In the genomic region with DNA sequence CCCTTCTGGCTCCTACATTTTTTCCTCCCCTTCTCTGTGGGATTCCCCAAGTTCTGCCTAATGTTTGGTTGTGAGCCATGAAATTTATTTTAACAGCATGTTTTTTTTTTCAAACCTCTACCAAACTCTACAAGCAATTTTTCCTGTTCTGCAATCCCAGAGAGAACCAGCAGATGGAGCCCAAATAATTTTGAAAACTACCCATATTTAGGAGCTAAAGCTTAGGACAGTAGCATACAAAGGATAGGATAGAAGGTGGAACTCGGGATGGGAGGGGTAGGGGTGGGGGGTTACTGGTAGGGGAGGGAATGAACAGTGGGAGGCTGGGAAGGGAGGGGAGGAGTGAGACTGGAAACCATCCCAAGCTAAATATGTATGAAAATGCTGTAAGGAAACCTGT, we compare ENCODE assay signal across 8 mouse cellular contexts. TPM values are rescaled to one million over a fixed set of nuclear protein-coding genes. Genes with fewer than 3 reads are reported as not detected.
DNase-seq lines count a peak whose midpoint lies in the region; ATAC-seq and TF ChIP-seq lines count a peak whose summit lies in the region.

No protein-coding gene starts in this region.

- 11% methylated on average over 1 of the region's 1 CpGs for WGBS in forebrain, embryonic 14.5 days
- 4% methylated on average over 1 of the region's 1 CpGs for WGBS in forebrain, embryonic 16.5 days
- 16% methylated on average over 1 of the region's 1 CpGs for WGBS in midbrain, embryonic 11.5 days
- 23% methylated on average over 1 of the region's 1 CpGs for WGBS in midbrain, embryonic 10.5 days
- 5% methylated on average over 1 of the region's 1 CpGs for WGBS in small intestine, adult 2 months

- H3K36me3 ChIP-seq in forebrain, embryonic 14.5 days (ENCODE audit: control insufficient read depth, insufficient read depth, low read length) = peaks cover 17% of the 10 kb centered on the region
- H3K36me3 ChIP-seq in forebrain, embryonic 16.5 days (ENCODE audit: control insufficient read depth, insufficient read depth) = no peaks in the 10 kb centered on the region
- 0 out of 2 replicates have a peak, but pooled peaks cover 2% of the 10 kb centered on the region for H3K36me3 ChIP-seq in midbrain, embryonic 11.5 days (ENCODE audit: control insufficient read depth, insufficient read depth, low read length)
- peaks cover 97% of the 10 kb centered on the region for H3K36me3 ChIP-seq in midbrain, embryonic 10.5 days
- H3K36me3 ChIP-seq in small intestine, adult 2 months (ENCODE audit: control insufficient read depth, insufficient read depth, low read length) = peaks cover 42% of the 10 kb centered on the region

- TF ChIP-seq CTCF in small intestine, adult 2 months (IDR thresholded peaks at IDR 0.05; ENCODE audit: extremely low read depth, insufficient read length, insufficient replicate concordance, low read depth, low read length) = peak; percentile 36; the same call in 1 of the 2 replicates

- no peaks in the 10 kb centered on the region for H3K4me1 ChIP-seq in forebrain, embryonic 14.5 days (ENCODE audit: control insufficient read depth, insufficient read depth, low read length)
- H3K4me1 ChIP-seq in forebrain, embryonic 16.5 days (replicated peaks; ENCODE audit: control insufficient read depth, insufficient read depth, low read length) = peaks cover 1% of the 10 kb centered on the region; the same call in 1 of the 2 replicates
- H3K4me1 ChIP-seq in midbrain, embryonic 11.5 days (ENCODE audit: control insufficient read depth, insufficient read depth, low read length) = peaks cover 5% of the 10 kb centered on the region; the same call in 1 of the 2 replicates
- H3K4me1 ChIP-seq in midbrain, embryonic 10.5 days = peaks cover 13% of the 10 kb centered on the region
- H3K4me1 ChIP-seq in small intestine, adult 2 months (ENCODE audit: control insufficient read depth, insufficient read depth, insufficient read length, low read length) = no peaks in the 10 kb centered on the region

- H3K4me2 ChIP-seq in forebrain, embryonic 14.5 days (ENCODE audit: low read length) = no peak overlapping the region
- no peak overlapping the region for H3K4me2 ChIP-seq in forebrain, embryonic 16.5 days (ENCODE audit: low read length)
- no peak overlapping the region for H3K4me2 ChIP-seq in midbrain, embryonic 11.5 days

- no peak for TF ChIP-seq POLR2A in small intestine, adult 2 months (IDR thresholded peaks at IDR 0.05; ENCODE audit: low read depth, low read length)

- H3K27ac ChIP-seq in forebrain, embryonic 14.5 days (ENCODE audit: low read depth, low read length) = no peak overlapping the region
- H3K27ac ChIP-seq in forebrain, embryonic 16.5 days (ENCODE audit: low read length) = no peak overlapping the region
- no peak overlapping the region for H3K27ac ChIP-seq in midbrain, embryonic 11.5 days (ENCODE audit: low read depth, low read length)
- H3K27ac ChIP-seq in midbrain, embryonic 10.5 days (replicated peaks) = no peak overlapping the region
- no peak overlapping the region for H3K27ac ChIP-seq in small intestine, adult 2 months (ENCODE audit: insufficient read depth, low read depth, low read length)

- H3K9ac ChIP-seq in forebrain, embryonic 14.5 days (ENCODE audit: low read length) = no peak overlapping the region
- H3K9ac ChIP-seq in forebrain, embryonic 16.5 days (replicated peaks; ENCODE audit: low read depth, low read length) = no peak overlapping the region
- no peak overlapping the region for H3K9ac ChIP-seq in midbrain, embryonic 11.5 days (ENCODE audit: low read length)

- no peaks in the 10 kb centered on the region for H3K9me3 ChIP-seq in forebrain, embryonic 14.5 days (replicated peaks; ENCODE audit: control insufficient read depth, low read length)
- no peaks in the 10 kb centered on the region for H3K9me3 ChIP-seq in forebrain, embryonic 16.5 days (ENCODE audit: control insufficient read depth, low read length)
- H3K9me3 ChIP-seq in midbrain, embryonic 11.5 days (ENCODE audit: control insufficient read depth, low read length) = no peaks in the 10 kb centered on the region
- no peaks in the 10 kb centered on the region for H3K9me3 ChIP-seq in midbrain, embryonic 10.5 days (replicated peaks)

- DNase-seq in forebrain, embryonic 14.5 days (ENCODE audit: low spot score) = peak; percentile 62
- DNase-seq in midbrain, embryonic 11.5 days (ENCODE audit: low spot score, missing footprints) = peak; percentile 95
- no peak for DNase-seq in midbrain, embryonic 10.5 days (ENCODE audit: low spot score)
- peak; percentile 49 for DNase-seq in ZHBTc4 (ENCODE audit: low read depth, low spot score)
- DNase-seq in layer of hippocampus, postnatal 14 days (ENCODE audit: low spot score in 2 of 2) = peak; percentile 46 to 59
- DNase-seq in urinary bladder, postnatal 14 days (ENCODE audit: low spot score) = no peak

- no peak overlapping the region for H3K4me3 ChIP-seq in forebrain, embryonic 14.5 days (ENCODE audit: low read depth, low read length)
- H3K4me3 ChIP-seq in forebrain, embryonic 16.5 days (replicated peaks; ENCODE audit: low read length) = no peak overlapping the region
- no peak overlapping the region for H3K4me3 ChIP-seq in midbrain, embryonic 11.5 days (ENCODE audit: low read depth, low read length)
- no peak overlapping the region for H3K4me3 ChIP-seq in midbrain, embryonic 10.5 days
- H3K4me3 ChIP-seq in small intestine, adult 2 months (ENCODE audit: low read depth, low read length) = no peak overlapping the region

- no peaks in the 10 kb centered on the region for H3K27me3 ChIP-seq in forebrain, embryonic 14.5 days (replicated peaks; ENCODE audit: control insufficient read depth, insufficient read depth, low read length)
- H3K27me3 ChIP-seq in forebrain, embryonic 16.5 days (replicated peaks; ENCODE audit: control insufficient read depth, insufficient read depth, low read length) = no peaks in the 10 kb centered on the region
- H3K27me3 ChIP-seq in midbrain, embryonic 11.5 days (ENCODE audit: control insufficient read depth, insufficient read depth, low read length) = no peaks in the 10 kb centered on the region
- no peaks in the 10 kb centered on the region for H3K27me3 ChIP-seq in midbrain, embryonic 10.5 days (ENCODE audit: low read depth, poor library complexity, severe bottlenecking)
- H3K27me3 ChIP-seq in small intestine, adult 2 months (ENCODE audit: control insufficient read depth, insufficient read depth, low read length) = no peaks in the 10 kb centered on the region

- no peak for ATAC-seq in forebrain, embryonic 14.5 days
- ATAC-seq in forebrain, embryonic 16.5 days = no peak
- no peak for ATAC-seq in midbrain, embryonic 11.5 days (ENCODE audit: low FRiP score)

RNA-seq across cellular contexts. Expression of a gene that starts 34.6 kb away (rescaled TPM):
- 29.5 and 32.8 TPM in 2 replicates for polyA plus RNA-seq in forebrain, embryonic 14.5 days (2014; fragmentation: Nextera tagmentation; extraction: Ambion mirVana)
- 19.6 and 22.1 TPM in 2 replicates for polyA plus RNA-seq in forebrain, embryonic 16.5 days (2015; fragmentation: Nextera tagmentation; extraction: Ambion mirVana)
- 27.0 and 27.1 TPM in 2 replicates for polyA plus RNA-seq in midbrain, embryonic 11.5 days (2014; fragmentation: Nextera tagmentation; extraction: Ambion mirVana)
- polyA plus RNA-seq in midbrain, embryonic 10.5 days (2016; fragmentation: Nextera tagmentation; extraction: Ambion mirVana) = 28.1 and 30.0 TPM in 2 replicates
- 10 to 100 TPM; 23.1 to 28.3 TPM for total RNA-seq in layer of hippocampus, postnatal 14 days (2021)
- 0.83 and 1.4 TPM in 2 replicates for polyA plus RNA-seq in small intestine, adult 2 months (2012; rRNA removed)

Comparison
In these comparisons a context has a peak if more than half of its experiments do, and no peak if none do; other contexts are left out.
1. DNase-seq: peak in forebrain, embryonic 14.5 days (single experiment), midbrain, embryonic 11.5 days (single experiment), ZHBTc4 (single experiment) and layer of hippocampus, postnatal 14 days (2 of 2); none in midbrain, embryonic 10.5 days (single experiment) and urinary bladder, postnatal 14 days (single experiment).